Mouse (Mus musculus) neural tube, embryonic 15.5 days (tissue): Measurements from ENCODE around the gene Psd. TPM values are rescaled to one million over a fixed set of nuclear protein-coding genes. Genes with fewer than 3 reads are reported as not detected.

Experiments used
- ATAC-seq: fragments of 200-750 bp; cut with Nextera tagmentation; 2 replicates; pipeline ENCODE4 v1.8.0; 2017; ENCODE audit warnings: mild to moderate bottlenecking, moderate TSS enrichment, moderate library complexity; ENCODE audit not compliant: low FRiP score
- H3K27ac ChIP-seq: fragments of 300-500 bp; sonication (generic); replicated peaks from 2 replicates; pipeline ENCODE4 v1.5.1; 2015; ENCODE audit warnings: mild to moderate bottlenecking, inconsistent platforms
- H3K27me3 ChIP-seq: fragments of 300-500 bp; sonication (generic); replicated peaks from 2 replicates; pipeline ENCODE4 v1.6.1; 2015; ENCODE audit warnings: inconsistent platforms
- H3K36me3 ChIP-seq: fragments of 300-500 bp; sonication (generic); 2 replicates; pipeline ENCODE4 v1.6.1; 2015; ENCODE audit warnings: inconsistent platforms
- H3K4me1 ChIP-seq: fragments of 300-500 bp; sonication (generic); 2 replicates; pipeline ENCODE4 v1.6.1; 2015; ENCODE audit warnings: inconsistent platforms
- H3K4me2 ChIP-seq: fragments of 300-500 bp; sonication (generic); 2 replicates; pipeline ENCODE4 v1.6.1; 2015; ENCODE audit warnings: inconsistent platforms, mild to moderate bottlenecking, moderate library complexity
- H3K4me3 ChIP-seq: fragments of 300-500 bp; sonication (generic); replicated peaks from 2 replicates; pipeline ENCODE4 v1.5.1; 2015; ENCODE audit warnings: mild to moderate bottlenecking, inconsistent platforms
- H3K9ac ChIP-seq: fragments of 300-500 bp; sonication (generic); replicated peaks from 2 replicates; pipeline ENCODE4 v1.6.1; 2015; ENCODE audit warnings: mild to moderate bottlenecking, inconsistent platforms
- H3K9me3 ChIP-seq: fragments of 300-500 bp; sonication (generic); replicated peaks from 2 replicates; pipeline ENCODE4 v1.6.1; 2016; ENCODE audit warnings: inconsistent platforms
- WGBS: fragments of 180-500 bp; shearing (Covaris S2); methylation state at CpG from one replicate; pipeline ENCODE4 v1.1.7; 2015; ENCODE audit warnings: mixed read lengths; 5-methylcytosine and 5-hydroxymethylcytosine counted together
- polyA plus RNA-seq: library from polyadenylated mRNA; unstranded; fragments of >200 nt; fragmentation: Nextera tagmentation; extraction: Ambion mirVana; gene quantifications from 2 replicates; pipeline ENCODE4 v1.2.1, GENCODE M21; 2015

Gene Psd
- polyA plus RNA-seq, 1 experiment from 2014 or later: 118 TPM

- WGBS: 1% methylated on average over 35 of the region's 42 CpGs
- Histone ChIP-seq H3K4me3 (peak overlapping the region; percentile 56), H3K4me2 (peak overlapping the region; percentile 75), H3K4me1 (peaks cover 77% of the 10 kb centered on the region), H3K27me3 (peaks cover 63% of the 10 kb centered on the region), H3K36me3 (peaks cover 11% of the 10 kb centered on the region), H3K27ac (peak overlapping the region; percentile 72), H3K9me3 (no peaks in the 10 kb centered on the region), H3K9ac (peak overlapping the region; percentile 62)
- ATAC-seq: peak; percentile 64
These were observed 8.9 kb downstream of the Psd start for GRCm38 (mm10) chr19:46318031-46318471.

GRCm38 (mm10) chr19:46317546-46317885 lies 9.4 kb downstream of the Psd start:
- Histone ChIP-seq H3K9me3 (no peaks in the 10 kb centered on the region), H3K4me1 (peaks cover 71% of the 10 kb centered on the region), H3K4me2 (peak overlapping the region; percentile 75), H3K27me3 (peaks cover 67% of the 10 kb centered on the region), H3K4me3 (peak overlapping the region; percentile 56), H3K27ac (peak overlapping the region; percentile 72), H3K36me3 (peaks cover 16% of the 10 kb centered on the region), H3K9ac (peak overlapping the region; percentile 62)
- under 1% methylated on average over 48 of the region's 48 CpGs for WGBS
- ATAC-seq: peak; percentile 65

- 34% methylated on average over 15 of the region's 15 CpGs for WGBS
- no peak for ATAC-seq
- Histone ChIP-seq H3K27me3 (peaks cover 69% of the 10 kb centered on the region), H3K4me3 (peak overlapping the region; percentile 56), H3K9ac (peak overlapping the region; percentile 62), H3K4me1 (peaks cover 66% of the 10 kb centered on the region), H3K4me2 (peak overlapping the region; percentile 75), H3K36me3 (peaks cover 19% of the 10 kb centered on the region), H3K9me3 (no peaks in the 10 kb centered on the region), H3K27ac (peak overlapping the region; percentile 72)
These were observed 10.0 kb downstream of the Psd start for GRCm38 (mm10) chr19:46316846-46317545.

- peaks cover 69% of the 10 kb centered on the region for H3K27me3 ChIP-seq
- 42% methylated on average over 12 of the region's 12 CpGs for WGBS
- H3K4me2 ChIP-seq: peak overlapping the region; percentile 75
- peaks cover 56% of the 10 kb centered on the region for H3K4me1 ChIP-seq
- peaks cover 29% of the 10 kb centered on the region for H3K36me3 ChIP-seq
- H3K9ac ChIP-seq: peak overlapping the region; percentile 62; the same call in 1 of the 2 replicates
- H3K27ac ChIP-seq: no peak overlapping the region
- no peaks in the 10 kb centered on the region for H3K9me3 ChIP-seq
- no peak for ATAC-seq
- peak overlapping the region; percentile 56 for H3K4me3 ChIP-seq
These were observed 11.0 kb downstream of the Psd start for GRCm38 (mm10) chr19:46315752-46316610.

- H3K27me3 ChIP-seq: peaks cover 62% of the 10 kb centered on the region
- H3K9me3 ChIP-seq: no peaks in the 10 kb centered on the region
- H3K27ac ChIP-seq: no peak overlapping the region
- H3K4me2 ChIP-seq: peak overlapping the region; percentile 75; the same call in 1 of the 2 replicates
- H3K4me1 ChIP-seq: peaks cover 50% of the 10 kb centered on the region
- WGBS: 50% methylated on average over 14 of the region's 14 CpGs
- peaks cover 29% of the 10 kb centered on the region for H3K36me3 ChIP-seq
- H3K9ac ChIP-seq: no peak overlapping the region
- H3K4me3 ChIP-seq: no peak overlapping the region
- no peak for ATAC-seq
These were observed 11.8 kb downstream of the Psd start for GRCm38 (mm10) chr19:46314872-46315742.

- Histone ChIP-seq H3K9ac (no peak overlapping the region; the same call in 1 of the 2 replicates), H3K4me1 (peaks cover 45% of the 10 kb centered on the region), H3K36me3 (peaks cover 29% of the 10 kb centered on the region), H3K27me3 (peaks cover 56% of the 10 kb centered on the region), H3K4me3 (no peak overlapping the region), H3K4me2 (0 out of 2 replicates have a peak overlapping the region, but pooled peaks have one; percentile 5), H3K9me3 (no peaks in the 10 kb centered on the region), H3K27ac (no peak overlapping the region)
- 15% methylated on average over 18 of the region's 18 CpGs for WGBS
- ATAC-seq: no peak
These were observed 12.8 kb downstream of the Psd start for GRCm38 (mm10) chr19:46314151-46314601.

GRCm38 (mm10) chr19:46313591-46313990 lies 13.4 kb downstream of the Psd start:
- H3K36me3 ChIP-seq: peaks cover 29% of the 10 kb centered on the region
- peaks cover 44% of the 10 kb centered on the region for H3K4me1 ChIP-seq
- no peak overlapping the region for H3K9ac ChIP-seq
- H3K4me3 ChIP-seq: no peak overlapping the region
- no peaks in the 10 kb centered on the region for H3K9me3 ChIP-seq
- H3K27ac ChIP-seq: no peak overlapping the region
- 72% methylated on average over 6 of the region's 6 CpGs for WGBS
- no peak for ATAC-seq
- H3K4me2 ChIP-seq: no peak overlapping the region
- H3K27me3 ChIP-seq: peaks cover 57% of the 10 kb centered on the region

- 88% methylated on average over 9 of the region's 9 CpGs for WGBS
- H3K27ac ChIP-seq: no peak overlapping the region
- ATAC-seq: no peak
- peaks cover 59% of the 10 kb centered on the region for H3K27me3 ChIP-seq
- no peaks in the 10 kb centered on the region for H3K9me3 ChIP-seq
- no peak overlapping the region for H3K4me3 ChIP-seq
- peaks cover 42% of the 10 kb centered on the region for H3K4me1 ChIP-seq
- no peak overlapping the region for H3K4me2 ChIP-seq
- H3K36me3 ChIP-seq: peaks cover 29% of the 10 kb centered on the region
- H3K9ac ChIP-seq: no peak overlapping the region
These were observed 13.8 kb downstream of the Psd start for GRCm38 (mm10) chr19:46313116-46313515.

- Histone ChIP-seq H3K27ac (no peak overlapping the region), H3K4me1 (peaks cover 36% of the 10 kb centered on the region), H3K27me3 (peaks cover 61% of the 10 kb centered on the region), H3K4me2 (no peak overlapping the region), H3K9ac (no peak overlapping the region), H3K36me3 (peaks cover 29% of the 10 kb centered on the region), H3K9me3 (no peaks in the 10 kb centered on the region), H3K4me3 (no peak overlapping the region)
- no peak for ATAC-seq
- 93% methylated on average over 21 of the region's 21 CpGs for WGBS
These were observed 14.4 kb downstream of the Psd start for GRCm38 (mm10) chr19:46312566-46312965.

GRCm38 (mm10) chr19:46311341-46311740 lies 15.6 kb downstream of the Psd start:
- Histone ChIP-seq H3K4me1 (peaks cover 24% of the 10 kb centered on the region), H3K36me3 (peaks cover 29% of the 10 kb centered on the region), H3K27ac (no peak overlapping the region), H3K4me2 (no peak overlapping the region), H3K9me3 (no peaks in the 10 kb centered on the region), H3K9ac (no peak overlapping the region), H3K27me3 (peaks cover 59% of the 10 kb centered on the region), H3K4me3 (no peak overlapping the region)
- WGBS: 89% methylated on average over 9 of the region's 9 CpGs
- ATAC-seq: no peak

GRCm38 (mm10) chr19:46310312-46310865 lies 16.6 kb downstream of the Psd start:
- Histone ChIP-seq H3K9ac (no peak overlapping the region), H3K27me3 (peaks cover 59% of the 10 kb centered on the region), H3K36me3 (peaks cover 29% of the 10 kb centered on the region), H3K4me2 (no peak overlapping the region), H3K4me1 (peaks cover 24% of the 10 kb centered on the region), H3K4me3 (no peak overlapping the region), H3K27ac (no peak overlapping the region), H3K9me3 (no peaks in the 10 kb centered on the region)
- 90% methylated on average over 12 of the region's 12 CpGs for WGBS
- ATAC-seq: no peak
